In the genomic region with DNA sequence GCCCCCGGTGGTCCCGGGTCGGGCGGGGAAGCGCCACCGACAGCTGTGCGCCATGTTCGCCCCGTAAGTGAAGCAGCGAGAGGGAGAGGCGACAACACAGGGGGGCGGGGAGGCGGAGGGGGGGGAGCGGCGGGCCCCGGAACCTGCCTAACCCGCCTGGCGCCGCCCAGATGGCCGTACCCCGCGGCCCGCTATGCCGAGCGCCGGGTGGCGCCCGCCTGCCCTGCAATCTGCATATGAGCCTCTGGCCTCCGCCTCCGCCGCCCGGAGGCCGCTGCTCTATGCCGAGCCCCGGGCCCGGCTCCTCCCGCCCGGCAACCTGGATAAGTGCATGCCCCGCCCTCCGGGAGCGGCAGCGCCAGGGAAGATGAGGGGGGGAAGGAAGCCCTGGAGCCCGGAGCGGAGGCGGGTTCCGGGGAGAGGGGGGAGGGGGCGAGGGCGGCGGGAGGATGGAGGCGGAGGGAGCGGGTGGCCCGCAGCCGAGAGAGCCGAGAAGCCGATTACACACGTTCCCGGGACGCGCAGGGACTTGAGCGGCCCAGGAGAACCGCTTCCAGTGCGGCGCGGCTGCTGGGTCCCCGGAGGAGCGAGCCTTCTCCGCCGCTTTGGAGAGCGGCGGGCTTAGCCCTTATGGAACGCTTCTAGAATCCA, we compare ENCODE assay signal across 8 mouse cellular contexts. TPM values are rescaled to one million over a fixed set of nuclear protein-coding genes. Genes with fewer than 3 reads are reported as not detected.
DNase-seq lines count a peak whose midpoint lies in the region; ATAC-seq and TF ChIP-seq lines count a peak whose summit lies in the region.

A gene (minus strand): TSS at position 76 of the 651 bp plus-strand sequence.

- ATAC-seq in hematopoietic stem cell, adult 5-6 weeks (replicated peaks in 1 of 2; ENCODE audit: insufficient read depth in 1 of 2, low FRiP score in 2 of 2, low TSS enrichment in 1 of 2, low read depth in 1 of 2, poor library complexity in 2 of 2, severe bottlenecking in 2 of 2): peak; percentile 61 to 63; a peak in 3 of 4 replicates
- ATAC-seq in lung, postnatal 0 days: peak; percentile 90

- peak within 1 kb of the TSS; percentile 93 for H3K27ac ChIP-seq in lung, postnatal 0 days (ENCODE audit: low read length)

- no peaks in the 10 kb centered on the region for H3K9me3 ChIP-seq in lung, postnatal 0 days (ENCODE audit: low read length)

- H3K27me3 ChIP-seq in lung, postnatal 0 days (replicated peaks; ENCODE audit: insufficient read depth, low read length): no peaks in the 10 kb centered on the region

- TF ChIP-seq EP300 in lung, postnatal 0 days (IDR thresholded peaks at IDR 0.05): no peak

- TF ChIP-seq CTCF in lung, postnatal 0 days (IDR thresholded peaks at IDR 0.05): 0 out of 2 replicates have a peak, but pooled peaks have one; percentile 9

- peak; percentile 81 for DNase-seq in MEL-GATA-1-ER (ENCODE audit: extremely low read depth, low read depth)
- DNase-seq in cerebellum, adult 8-10 months: peak; percentile 99
- peak; percentile 98 for DNase-seq in forelimb bud, embryonic 11.5 days (ENCODE audit: low read depth, low spot score)
- peak; percentile 97 for DNase-seq in layer of hippocampus, adult 9-11 months
- DNase-seq in lung, postnatal 0 days (ENCODE audit: low spot score): peak; percentile 95
- DNase-seq in ovary, postnatal 14 days (ENCODE audit: low spot score): peak; percentile 100
- peak; percentile 99 for DNase-seq in thymus, postnatal 14 days

- peak within 1 kb of the TSS; percentile 99 for H3K4me2 ChIP-seq in lung, postnatal 0 days (replicated peaks; ENCODE audit: low read depth, low read length)

- under 1% methylated on average over 29 of the region's 71 CpGs for WGBS in lung, postnatal 0 days

- peak within 1 kb of the TSS; percentile 84 for H3K9ac ChIP-seq in lung, postnatal 0 days (replicated peaks; ENCODE audit: low read depth)

- H3K4me3 ChIP-seq in lung, postnatal 0 days (ENCODE audit: low read depth, low read length): peak within 1 kb of the TSS; percentile 96

- H3K36me3 ChIP-seq in lung, postnatal 0 days (ENCODE audit: insufficient read depth, low read length): no peaks in the 10 kb centered on the region

- peaks cover 9% of the 10 kb centered on the region for H3K4me1 ChIP-seq in lung, postnatal 0 days (ENCODE audit: insufficient read depth, low read depth, low read length)

RNA-seq across cellular contexts. Expression of the gene that starts here (rescaled TPM):
- total RNA-seq in hematopoietic stem cell, adult 5-6 weeks (2017): 22.9 and 27.1 TPM in 2 replicates
- 6.9 and 8.1 TPM in 2 replicates for polyA plus RNA-seq in lung, postnatal 0 days (2015; fragmentation: Nextera tagmentation; extraction: Ambion mirVana)

Comparison
In these comparisons a context has a peak if more than half of its experiments do, and no peak if none do; other contexts are left out.
1. Peak in every context shown above with its lines: DNase-seq, ATAC-seq, H3K4me3 ChIP-seq and H3K27ac ChIP-seq.